Mouse (Mus musculus) MN1 (cell line): ENCODE data around the gene Polm.

ENCODE experiments used
- DNase-seq: peaks from one replicate; pipeline ENCODE4 v3.0.0-alpha.2; 2016; ENCODE audit warnings: low spot score

The Polm gene

GRCm38 (mm10) chr11:5837251-5838246, at the start of gene Polm:
Gene Polm, minus strand, starts transcription at chr11:5838016.
- peak; percentile 99 for DNase-seq

- DNase-seq, result no peak
Observed at GRCm38 (mm10) chr11:5887250-5887649, 49.4 kb upstream of the Polm start.

- peak; percentile 89 for DNase-seq
Observed at GRCm38 (mm10) chr11:5886187-5886586, 48.4 kb upstream of the Polm start.

DNA sequence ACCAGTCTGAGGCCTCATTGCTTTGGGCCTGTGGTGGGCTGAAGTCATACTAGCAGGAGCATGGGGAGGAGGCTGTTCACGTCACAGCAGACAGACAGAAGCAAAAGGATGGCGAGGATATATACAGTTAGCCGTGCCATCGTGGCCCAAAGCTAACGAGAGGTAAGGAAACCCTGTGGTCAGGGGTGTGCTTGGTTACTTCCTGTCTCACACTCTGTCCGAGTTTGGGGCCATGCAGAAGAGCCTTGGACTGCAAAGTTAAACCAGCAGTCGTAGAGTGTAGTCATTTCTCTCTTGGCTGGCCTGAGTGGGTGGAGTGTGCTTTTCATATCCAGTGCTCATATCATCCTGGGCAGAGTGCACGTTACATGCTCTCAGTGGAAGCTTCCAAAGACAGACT, 44.7 kb upstream of the Polm start:
- DNase-seq, result no peak

GRCm38 (mm10) chr11:5879905-5880304, 42.1 kb upstream of the Polm start:
- DNase-seq, result peak; percentile 46

GRCm38 (mm10) chr11:5878661-5879060, 40.8 kb upstream of the Polm start:
- peak; percentile 62 for DNase-seq

GRCm38 (mm10) chr11:5877921-5878526, 40.2 kb upstream of the Polm start, which contains the start of gene Pold2:
Gene Pold2, minus strand, starts transcription at chr11:5878292.
- DNase-seq, result peak; percentile 100

DNA sequence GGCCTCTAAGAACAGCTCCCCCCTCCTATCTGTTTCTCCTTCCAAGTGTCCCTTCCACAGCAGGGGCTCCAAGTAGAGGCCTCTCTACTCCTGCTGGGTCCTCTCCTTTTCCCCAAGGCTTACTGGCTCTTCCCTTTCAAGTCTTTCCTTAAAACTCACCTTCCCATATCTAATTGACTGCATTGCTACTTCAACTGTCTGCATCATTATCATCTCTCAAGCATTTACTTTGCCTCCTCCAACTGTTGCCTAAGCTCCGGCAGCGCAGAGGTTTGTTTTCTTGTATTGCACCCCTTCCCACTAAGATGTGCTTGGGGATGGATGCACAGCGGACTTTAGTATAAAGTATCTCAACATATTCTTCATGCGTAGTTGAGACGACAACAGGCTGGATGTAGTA, 39.6 kb upstream of the Polm start:
- DNase-seq, result no peak

- no peak for DNase-seq
Observed at GRCm38 (mm10) chr11:5873192-5873591, 35.4 kb upstream of the Polm start.

DNA sequence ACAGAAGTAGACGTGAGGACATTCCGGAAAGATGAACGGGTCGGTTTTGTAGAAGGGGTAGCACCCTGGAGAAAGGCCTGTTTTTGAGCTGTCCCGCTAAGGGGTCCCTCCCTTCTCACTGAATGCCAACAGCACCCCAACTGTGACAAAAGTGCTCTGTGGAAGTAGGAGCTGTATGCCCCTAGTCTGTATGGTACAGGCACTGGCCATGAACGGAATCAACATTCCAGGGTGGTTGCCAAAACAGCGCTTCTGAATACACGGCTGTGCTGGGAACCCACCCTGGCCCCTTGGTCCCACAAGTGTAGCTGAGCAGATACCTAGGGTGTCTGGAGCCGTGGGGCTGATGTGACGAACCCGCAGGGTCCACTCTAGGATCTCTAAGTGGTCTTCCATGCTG, 34.9 kb upstream of the Polm start:
- DNase-seq, result no peak

GRCm38 (mm10) chr11:5870069-5870468, 32.3 kb upstream of the Polm start:
- DNase-seq, result no peak

- DNase-seq, result no peak
Observed at GRCm38 (mm10) chr11:5869331-5869730, 31.5 kb upstream of the Polm start.

GRCm38 (mm10) chr11:5868324-5868723, 30.5 kb upstream of the Polm start:
- no peak for DNase-seq

DNA sequence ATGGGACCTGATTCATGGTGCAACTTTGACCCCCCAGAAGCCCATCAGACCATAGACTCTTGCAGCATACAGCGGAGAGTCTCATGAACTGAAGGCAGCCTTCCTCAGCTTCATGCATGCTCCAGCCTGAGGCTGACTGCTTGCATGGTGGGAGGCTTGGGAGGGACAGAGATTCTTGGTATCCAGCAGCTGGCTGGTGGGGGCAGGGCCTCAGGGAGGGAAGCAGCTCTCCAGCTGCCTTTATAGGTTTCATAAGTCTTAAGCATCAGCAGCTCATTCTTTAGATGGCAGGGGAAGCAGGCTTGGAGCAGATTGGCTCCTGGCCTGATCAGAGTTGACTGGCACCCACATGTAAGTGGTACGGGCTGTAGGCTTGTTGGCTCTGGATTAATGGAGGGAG, 29.4 kb upstream of the Polm start:
- DNase-seq, result no peak

DNA sequence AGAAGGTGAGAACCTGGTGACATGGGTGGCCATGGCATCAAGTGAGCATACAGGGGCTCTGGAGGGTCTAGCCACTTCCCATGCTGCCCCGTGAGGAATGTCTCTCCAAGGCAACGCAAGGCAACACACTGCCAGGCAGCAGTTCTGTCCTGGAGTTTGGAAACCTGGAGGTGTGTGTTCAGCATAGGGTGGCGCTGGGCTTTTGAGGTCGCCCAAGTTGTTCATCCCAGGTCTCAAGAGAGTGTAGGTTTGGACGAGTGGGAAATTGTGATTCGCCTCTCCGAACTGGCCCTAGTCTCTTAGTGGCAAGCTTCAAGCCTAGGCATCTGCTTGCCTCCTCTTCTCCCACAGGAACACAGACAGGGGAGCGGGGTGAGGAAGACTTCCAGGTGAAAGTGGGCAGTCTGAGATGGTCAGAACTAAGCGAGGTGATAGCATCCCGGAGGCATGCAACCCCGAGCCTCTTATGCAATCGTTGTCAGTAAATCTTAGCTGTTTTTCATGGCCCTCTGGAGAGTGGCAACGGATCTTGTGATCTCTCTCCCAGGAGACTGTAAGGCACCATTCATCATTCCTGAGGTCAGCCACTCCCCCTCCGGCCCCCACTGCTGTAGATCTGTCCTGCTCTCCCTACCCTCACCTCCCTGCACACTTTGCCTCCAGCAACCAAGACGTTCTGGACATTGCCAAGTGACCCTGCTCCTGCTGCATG, 24.7 kb upstream of the Polm start:
- peak; percentile 71 for DNase-seq

GRCm38 (mm10) chr11:5861678-5862393, 24.0 kb upstream of the Polm start, which contains the start of gene Aebp1:
Gene Aebp1, plus strand, starts transcription at chr11:5861947.
- peak; percentile 69 for DNase-seq

DNA sequence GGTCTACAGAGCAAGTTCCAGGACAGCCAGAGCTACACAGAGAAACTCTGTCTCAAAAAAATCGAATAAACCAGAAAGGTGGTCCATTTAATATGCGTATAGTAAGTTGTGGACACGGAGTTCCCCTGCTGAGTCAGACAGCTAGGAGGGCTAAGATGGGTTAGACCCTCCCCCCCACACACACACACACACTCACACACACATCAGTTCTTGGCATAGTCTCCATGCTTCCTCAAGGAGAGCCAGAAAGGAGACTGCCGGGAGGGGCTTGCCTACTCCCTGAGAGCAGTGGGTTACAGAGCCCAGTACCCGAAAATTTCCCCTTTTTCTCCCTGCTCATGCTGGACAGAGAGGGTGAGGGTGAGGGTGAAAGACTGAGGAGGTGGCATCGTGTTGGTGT, 22.8 kb upstream of the Polm start:
- DNase-seq, result no peak

GRCm38 (mm10) chr11:5859883-5860550, 22.2 kb upstream of the Polm start:
- DNase-seq, result no peak

DNA sequence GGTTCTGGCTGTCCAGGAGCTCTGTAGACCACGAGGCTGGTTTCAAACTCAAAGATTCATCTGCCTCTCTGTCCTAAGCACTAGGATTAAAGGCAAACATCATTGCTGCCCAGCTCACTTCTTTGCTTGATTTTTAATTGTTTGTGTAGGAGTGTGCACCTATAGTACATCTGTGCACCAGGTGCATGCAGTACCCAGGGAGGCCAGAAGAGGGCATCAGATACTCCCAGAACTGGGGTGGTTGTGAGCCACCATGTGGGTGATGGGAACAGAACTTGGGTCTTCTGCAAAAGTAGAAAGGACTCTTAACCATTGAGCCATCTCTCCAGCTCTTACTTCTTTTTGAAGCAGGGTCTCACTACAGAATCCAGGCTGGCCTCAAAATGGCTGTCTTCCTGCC, 20.9 kb upstream of the Polm start:
- no peak for DNase-seq

DNA sequence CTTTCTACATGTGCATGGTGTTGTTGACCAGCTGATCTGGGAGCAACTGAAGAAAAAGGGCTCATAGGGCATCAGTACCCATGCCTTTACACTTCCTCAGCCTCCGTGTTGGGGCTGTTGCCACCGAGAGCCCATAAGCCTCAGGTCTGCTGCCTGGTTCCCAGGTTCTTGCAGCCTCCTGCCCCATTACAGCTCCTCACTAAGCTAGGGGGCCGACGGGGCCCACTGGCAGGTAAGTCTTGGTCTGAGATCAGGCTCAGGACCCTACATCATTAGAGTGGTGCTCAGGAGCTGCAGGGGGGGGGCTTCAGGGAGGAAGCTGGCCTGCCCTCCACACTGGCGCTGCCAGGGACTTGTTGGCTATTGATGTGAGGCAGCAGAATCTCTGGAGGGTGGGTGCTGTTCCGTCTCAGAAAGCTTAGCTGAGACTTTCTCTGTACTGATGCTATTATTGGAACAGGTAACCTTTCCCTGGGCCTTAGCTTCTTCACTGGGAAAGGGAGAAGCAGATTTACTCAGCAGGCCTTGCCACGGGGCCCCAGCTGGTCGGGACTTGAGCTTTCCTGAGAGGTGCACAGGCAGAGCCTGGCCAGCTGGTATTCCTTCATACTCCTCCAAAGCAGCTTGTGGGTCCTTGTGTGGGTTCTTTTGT, 18.8 kb upstream of the Polm start:
- no peak for DNase-seq

DNA sequence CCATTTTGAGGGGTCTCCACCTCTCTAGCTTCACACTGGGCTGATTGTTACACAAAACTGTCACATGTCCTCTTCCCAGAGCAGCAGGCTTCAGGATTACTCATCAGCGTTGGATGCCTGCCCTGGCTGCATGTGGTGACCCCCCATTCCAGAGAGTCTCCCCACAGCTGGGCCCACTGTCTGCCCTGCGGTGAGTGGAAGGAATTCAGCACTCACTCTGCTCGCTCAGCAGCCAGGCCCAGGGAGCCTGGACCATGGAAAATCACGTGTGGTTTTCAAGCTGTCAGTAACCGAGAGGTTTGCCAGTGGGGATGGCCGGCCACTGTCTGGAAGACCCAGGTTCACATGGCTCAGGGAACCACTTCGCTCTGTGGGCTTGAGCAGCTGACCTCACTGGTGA, 18.1 kb upstream of the Polm start:
- peak; percentile 72 for DNase-seq
